Mouse (Mus musculus) CH12.LX (cell line): ENCODE data around the gene Sh3bgrl2.

Source experiments
- EP300 ChIP-seq: IDR thresholded peaks from 2 replicates; pipeline ENCODE4 v1.6.1; 2011; ENCODE audit warnings: low read length, improper control_type of control experiment
- HCFC1 ChIP-seq: IDR thresholded peaks from 2 replicates; pipeline ENCODE4 v1.6.1; 2012; ENCODE audit warnings: low read depth, mild to moderate bottlenecking, inconsistent platforms, low read length, improper control_type of control experiment
- MAZ ChIP-seq: IDR thresholded peaks from 2 replicates; pipeline ENCODE4 v1.6.1; 2012; ENCODE audit warnings: low read depth, mild to moderate bottlenecking, inconsistent platforms, low read length, improper control_type of control experiment, moderate library complexity
- POLR2A ChIP-seq: IDR thresholded peaks from 2 replicates; pipeline ENCODE4 v1.6.1; 2011; ENCODE audit warnings: low read depth, mild to moderate bottlenecking, improper control_type of control experiment, low read length
- SIN3A ChIP-seq: IDR thresholded peaks from 2 replicates; pipeline ENCODE4 v1.6.1; 2012; ENCODE audit warnings: low read length, improper control_type of control experiment, inconsistent platforms

GRCm38 (mm10) chr9:83582748-83583147, 34.6 kb downstream of the Sh3bgrl2 start:
- TF ChIP-seq MAZ = no peak
- TF ChIP-seq SIN3A = no peak
- TF ChIP-seq HCFC1 = no peak
- no peak for TF ChIP-seq POLR2A
- TF ChIP-seq EP300 = no peak
